Mouse (Mus musculus) liver, embryonic 16.5 days (tissue): ENCODE measurements around the gene Fuca1. TPM values are rescaled to one million over a fixed set of nuclear protein-coding genes. Genes with fewer than 3 reads are reported as not detected.

Source experiments
- ATAC-seq: fragments of 200-750 bp; cut with Nextera tagmentation; 2 replicates; pipeline ENCODE4 v1.8.0; 2017; ENCODE audit warnings: low read depth, mild to moderate bottlenecking, moderate number of reproducible peaks, moderate library complexity
- H3K27ac ChIP-seq: fragments of 300-500 bp; sonication (generic); 2 replicates; pipeline ENCODE4 v1.5.1; 2014; ENCODE audit warnings: mild to moderate bottlenecking, low read length
- H3K27me3 ChIP-seq: fragments of 300-500 bp; sonication (generic); 2 replicates; pipeline ENCODE4 v1.6.1; 2014; ENCODE audit warnings: low read depth, low read length, mixed read lengths; ENCODE audit not compliant: control insufficient read depth, insufficient read depth
- H3K36me3 ChIP-seq: fragments of 300-500 bp; sonication (generic); 2 replicates; pipeline ENCODE4 v1.6.1; 2014; ENCODE audit warnings: mild to moderate bottlenecking; ENCODE audit not compliant: control insufficient read depth, insufficient read depth
- H3K4me1 ChIP-seq: fragments of 300-500 bp; sonication (generic); 2 replicates; pipeline ENCODE4 v1.6.1; 2014; ENCODE audit warnings: low read depth, low read length, mixed read lengths; ENCODE audit not compliant: control insufficient read depth
- H3K4me2 ChIP-seq: fragments of 300-500 bp; sonication (generic); 2 replicates; pipeline ENCODE4 v1.6.1; 2014; ENCODE audit warnings: low read depth, low read length, mixed read lengths
- H3K4me3 ChIP-seq: fragments of 300-500 bp; sonication (generic); 2 replicates; pipeline ENCODE4 v1.5.1; 2014; ENCODE audit warnings: low read depth, mild to moderate bottlenecking, low read length
- H3K9ac ChIP-seq: fragments of 300-500 bp; sonication (generic); 2 replicates; pipeline ENCODE4 v1.6.1; 2014; ENCODE audit warnings: low read depth, low read length
- H3K9me3 ChIP-seq: fragments of 300-500 bp; sonication (generic); replicated peaks from 2 replicates; pipeline ENCODE4 v1.6.1; 2016; ENCODE audit warnings: low read length; ENCODE audit not compliant: control insufficient read depth
- WGBS: fragments of 180-500 bp; shearing (Covaris S2); extraction: QIAGEN DNeasy Blood & Tissue Kit; methylation state at CpG from one replicate; pipeline ENCODE4 v1.1.7; 2014; ENCODE audit not compliant: insufficient replicate concordance; 5-methylcytosine and 5-hydroxymethylcytosine counted together
- polyA plus RNA-seq: library from polyadenylated mRNA; unstranded; fragments of >200 nt; fragmentation: Nextera tagmentation; extraction: Ambion mirVana; gene quantifications from 2 replicates; pipeline ENCODE4 v1.2.1, GENCODE M21; 2015

The Fuca1 gene
- polyA plus RNA-seq, 1 experiment from 2014 or later: 28.0 TPM

- Histone ChIP-seq H3K9me3 (no peaks in the 10 kb centered on the region), H3K4me3 (no peak overlapping the region), H3K4me2 (no peak overlapping the region), H3K27me3 (no peaks in the 10 kb centered on the region), H3K36me3 (no peaks in the 10 kb centered on the region), H3K9ac (no peak overlapping the region), H3K4me1 (peaks cover 4% of the 10 kb centered on the region), H3K27ac (no peak overlapping the region)
- WGBS: 76% methylated on average over 12 of the region's 12 CpGs
- ATAC-seq: no peak
Measured at GRCm38 (mm10) chr4:135885676-135886075, 34.9 kb upstream of the Fuca1 start.

GRCm38 (mm10) chr4:135886184-135886583 lies 34.4 kb upstream of the Fuca1 start:
- no peaks in the 10 kb centered on the region for H3K27me3 ChIP-seq
- H3K9ac ChIP-seq: no peak overlapping the region
- H3K36me3 ChIP-seq: no peaks in the 10 kb centered on the region
- no peaks in the 10 kb centered on the region for H3K9me3 ChIP-seq
- no peak overlapping the region for H3K4me3 ChIP-seq
- 63% methylated on average over 4 of the region's 4 CpGs for WGBS
- no peak overlapping the region for H3K4me2 ChIP-seq
- no peak overlapping the region for H3K27ac ChIP-seq
- H3K4me1 ChIP-seq: peaks cover 4% of the 10 kb centered on the region
- no peak for ATAC-seq

- H3K4me3 ChIP-seq: no peak overlapping the region
- no peak overlapping the region for H3K9ac ChIP-seq
- no peak overlapping the region for H3K4me2 ChIP-seq
- 75% methylated on average over 24 of the region's 24 CpGs for WGBS
- H3K9me3 ChIP-seq: no peaks in the 10 kb centered on the region
- H3K27me3 ChIP-seq: no peaks in the 10 kb centered on the region
- no peaks in the 10 kb centered on the region for H3K36me3 ChIP-seq
- no peak for ATAC-seq
- H3K27ac ChIP-seq: no peak overlapping the region
- peaks cover 7% of the 10 kb centered on the region for H3K4me1 ChIP-seq
Measured at GRCm38 (mm10) chr4:135888448-135889057, 32.0 kb upstream of the Fuca1 start.

- Histone ChIP-seq H3K4me3 (no peak overlapping the region), H3K9me3 (no peaks in the 10 kb centered on the region), H3K4me1 (peaks cover 5% of the 10 kb centered on the region), H3K36me3 (no peaks in the 10 kb centered on the region), H3K9ac (no peak overlapping the region), H3K27me3 (no peaks in the 10 kb centered on the region), H3K27ac (no peak overlapping the region), H3K4me2 (no peak overlapping the region)
- ATAC-seq: no peak
- WGBS: 63% methylated on average over 7 of the region's 7 CpGs
Measured at GRCm38 (mm10) chr4:135889146-135889883, 31.2 kb upstream of the Fuca1 start.

- Histone ChIP-seq H3K4me3 (no peak overlapping the region), H3K9ac (no peak overlapping the region), H3K36me3 (no peaks in the 10 kb centered on the region), H3K27ac (no peak overlapping the region), H3K4me2 (no peak overlapping the region), H3K27me3 (no peaks in the 10 kb centered on the region), H3K9me3 (no peaks in the 10 kb centered on the region), H3K4me1 (peaks cover 7% of the 10 kb centered on the region)
- ATAC-seq: peak; percentile 75
- WGBS: 1% methylated on average over 4 of the region's 4 CpGs
Measured at GRCm38 (mm10) chr4:135889884-135890283, 30.7 kb upstream of the Fuca1 start.

GRCm38 (mm10) chr4:135891539-135891938 lies 29.0 kb upstream of the Fuca1 start:
- H3K4me1 ChIP-seq: peaks cover 23% of the 10 kb centered on the region
- WGBS: 48% methylated on average over 2 of the region's 2 CpGs
- no peaks in the 10 kb centered on the region for H3K36me3 ChIP-seq
- no peak overlapping the region for H3K4me3 ChIP-seq
- no peaks in the 10 kb centered on the region for H3K9me3 ChIP-seq
- H3K27ac ChIP-seq: no peak overlapping the region
- H3K9ac ChIP-seq: no peak overlapping the region
- H3K27me3 ChIP-seq: no peaks in the 10 kb centered on the region
- ATAC-seq: no peak
- H3K4me2 ChIP-seq: no peak overlapping the region

GRCm38 (mm10) chr4:135892884-135893283 lies 27.7 kb upstream of the Fuca1 start:
- ATAC-seq: peak; percentile 33; the same call in 1 of the 2 replicates
- Histone ChIP-seq H3K4me2 (no peak overlapping the region), H3K4me3 (no peak overlapping the region)

GRCm38 (mm10) chr4:135895071-135895571 lies 25.4 kb upstream of the Fuca1 start, which contains the start of gene Cnr2:
Gene Cnr2 (plus strand): TSS chr4:135895394.
- ATAC-seq: no peak
- Histone ChIP-seq H3K4me1 (peaks cover 46% of the 10 kb centered on the region), H3K9ac (peak within 1 kb of the TSS; percentile 32), H3K27me3 (no peaks in the 10 kb centered on the region), H3K4me2 (peak within 1 kb of the TSS; percentile 42), H3K9me3 (no peaks in the 10 kb centered on the region), H3K4me3 (peak within 1 kb of the TSS; percentile 49), H3K27ac (peak within 1 kb of the TSS; percentile 71), H3K36me3 (no peaks in the 10 kb centered on the region)
- 12% methylated on average over 8 of the region's 8 CpGs for WGBS

More at GRCm38 (mm10) chr4:135892884-135893283, 27.7 kb upstream of the Fuca1 start:
- H3K9ac ChIP-seq: no peak overlapping the region
- no peaks in the 10 kb centered on the region for H3K9me3 ChIP-seq
- no peak overlapping the region for H3K27ac ChIP-seq
- no peaks in the 10 kb centered on the region for H3K36me3 ChIP-seq
- WGBS: 11% methylated on average over 4 of the region's 4 CpGs
- H3K4me1 ChIP-seq: peaks cover 35% of the 10 kb centered on the region
- no peaks in the 10 kb centered on the region for H3K27me3 ChIP-seq

- H3K36me3 ChIP-seq: no peaks in the 10 kb centered on the region
- H3K4me3 ChIP-seq: peak overlapping the region; percentile 49
- peak overlapping the region; percentile 32 for H3K9ac ChIP-seq
- peak overlapping the region; percentile 42 for H3K4me2 ChIP-seq
- H3K4me1 ChIP-seq: peaks cover 46% of the 10 kb centered on the region
- H3K27me3 ChIP-seq: no peaks in the 10 kb centered on the region
- H3K27ac ChIP-seq: peak overlapping the region; percentile 71
- H3K9me3 ChIP-seq: no peaks in the 10 kb centered on the region
- 27% methylated on average over 6 of the region's 6 CpGs for WGBS
- no peak for ATAC-seq
Measured at GRCm38 (mm10) chr4:135896157-135896556, 24.4 kb upstream of the Fuca1 start.
